Mouse (Mus musculus): ENCODE results near the gene Akap2. TPM values are rescaled to one million over a fixed set of nuclear protein-coding genes. Genes with fewer than 3 reads are reported as not detected.
A peak's percentile ranks its signal among the peaks of the same experiment; 100 is the strongest.

Akap2 gene
- polyA plus RNA-seq, 2 experiments: 0.76 to 1.5 TPM

DNA sequence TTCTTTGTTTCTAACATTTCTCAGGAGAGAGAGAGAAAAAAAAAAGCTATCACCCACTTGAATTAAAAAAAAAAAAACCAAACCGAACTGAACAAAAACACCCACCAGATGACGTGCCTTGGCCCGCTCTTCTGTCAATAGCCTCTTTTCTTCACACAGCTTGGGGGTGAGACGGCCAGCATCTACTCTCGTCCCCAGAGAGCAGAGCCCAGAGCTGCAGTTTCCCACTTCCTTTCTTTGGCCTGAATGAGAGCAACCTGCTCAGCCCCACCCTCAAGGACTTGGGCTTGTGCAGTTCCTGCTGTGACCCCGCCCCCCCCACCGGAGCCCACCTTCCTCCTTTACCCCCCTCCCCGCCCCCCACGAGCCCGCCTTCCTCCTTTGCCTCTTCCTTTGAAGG, 150.0 kb downstream of the Akap2 start:
- WGBS (ENCODE audit: insufficient replicate concordance): 20% methylated on average over 10 of the region's 10 CpGs
- H3K36me3 ChIP-seq (replicated peaks; ENCODE audit: control insufficient read depth, insufficient read depth, low read depth): no peaks in the 10 kb centered on the region
- DNase-seq (ENCODE audit: low read depth in 3 of 3, low spot score in 3 of 3): no peak
- no peak overlapping the region for H3K4me2 ChIP-seq (ENCODE audit: low read depth)
- no peak for ATAC-seq (ENCODE audit: insufficient read depth)
- no peak overlapping the region for H3K27ac ChIP-seq
- no peak overlapping the region for H3K9ac ChIP-seq (replicated peaks)
- H3K9me3 ChIP-seq (ENCODE audit: control insufficient read depth, low read length): no peaks in the 10 kb centered on the region
- no peaks in the 10 kb centered on the region for H3K27me3 ChIP-seq (ENCODE audit: control insufficient read depth, insufficient read depth, low read length)
- H3K4me1 ChIP-seq (replicated peaks; ENCODE audit: control insufficient read depth in 2 of 2, insufficient read depth in 2 of 2, low read length in 1 of 2): no peaks in the 10 kb centered on the region
- no peak for TF ChIP-seq CTCF (IDR thresholded peaks at IDR 0.05; ENCODE audit: low read depth)
- TF ChIP-seq EP300 (IDR thresholded peaks at IDR 0.05; ENCODE audit: low read depth): no peak
- H3K4me3 ChIP-seq (ENCODE audit: insufficient read depth in 1 of 2, low read depth in 2 of 2, low read length in 2 of 2): no peak overlapping the region

DNA sequence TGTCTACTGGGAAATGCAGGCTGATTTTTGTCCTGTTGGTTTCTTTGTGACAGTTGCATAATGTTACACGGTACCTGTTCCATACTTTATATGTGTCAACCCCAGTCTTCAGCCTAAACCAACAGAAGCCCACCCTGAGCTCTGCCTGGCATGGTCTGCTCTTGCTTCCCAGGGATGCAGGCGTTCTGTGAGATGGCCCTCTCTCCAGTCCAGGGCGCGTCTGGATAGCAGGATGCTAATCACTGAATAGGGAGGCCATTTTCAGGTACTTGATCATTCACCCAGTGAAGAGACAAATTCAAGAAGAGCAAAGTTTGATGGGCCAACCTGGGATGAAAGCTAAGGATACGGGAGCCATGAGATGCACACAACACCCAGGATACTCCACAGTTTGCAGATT, 161.7 kb downstream of the Akap2 start:
- Histone ChIP-seq H3K9ac (replicated peaks) (no peak overlapping the region), H3K27me3 (ENCODE audit: control insufficient read depth, insufficient read depth, low read length) (no peaks in the 10 kb centered on the region), H3K4me1 (replicated peaks; ENCODE audit: control insufficient read depth in 2 of 2, insufficient read depth in 2 of 2, low read length in 1 of 2) (no peaks in the 10 kb centered on the region), H3K4me3 (ENCODE audit: insufficient read depth in 1 of 2, low read depth in 2 of 2, low read length in 2 of 2) (no peak overlapping the region), H3K27ac (no peak overlapping the region), H3K9me3 (ENCODE audit: control insufficient read depth, low read length) (no peaks in the 10 kb centered on the region), H3K36me3 (replicated peaks; ENCODE audit: control insufficient read depth, insufficient read depth, low read depth) (no peaks in the 10 kb centered on the region), H3K4me2 (ENCODE audit: low read depth) (no peak overlapping the region)
- TF ChIP-seq EP300 (IDR thresholded peaks at IDR 0.05; ENCODE audit: low read depth): no peak
- TF ChIP-seq CTCF (IDR thresholded peaks at IDR 0.05; ENCODE audit: low read depth): no peak
- ATAC-seq (ENCODE audit: insufficient read depth) (no peak), DNase-seq (ENCODE audit: low read depth in 3 of 3, low spot score in 3 of 3) (no peak)
- WGBS (ENCODE audit: insufficient replicate concordance): 65% methylated on average over 5 of the region's 5 CpGs

DNA sequence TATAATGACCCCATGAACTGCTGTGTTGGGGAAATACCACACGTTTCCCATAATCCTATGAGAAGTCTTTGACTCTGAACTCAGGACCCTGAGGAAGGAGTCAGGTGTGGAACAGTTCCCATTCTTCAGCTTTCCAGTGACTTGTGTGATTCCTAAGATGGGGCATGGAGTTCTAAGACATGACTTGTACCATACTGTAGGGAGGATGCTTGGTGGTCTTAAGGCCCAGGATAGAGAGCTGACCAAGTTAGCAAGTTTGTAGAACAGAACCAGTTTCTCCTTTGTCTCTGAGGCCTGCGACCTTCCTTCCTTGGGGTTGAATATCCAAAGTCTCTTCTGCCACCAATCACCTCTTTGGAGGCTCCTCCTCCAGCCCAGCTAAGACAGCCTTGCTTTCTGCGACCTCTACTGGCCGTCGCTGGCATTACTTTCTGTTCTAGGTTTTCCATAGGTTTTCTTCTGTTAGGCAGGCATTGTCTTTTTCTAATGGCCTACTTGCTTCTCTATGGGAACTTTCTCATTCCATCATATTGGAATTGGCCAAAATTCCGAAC, 162.4 kb downstream of the Akap2 start:
- Histone ChIP-seq H3K4me2 (ENCODE audit: low read depth) (no peak overlapping the region), H3K27ac (no peak overlapping the region), H3K27me3 (ENCODE audit: control insufficient read depth, insufficient read depth, low read length) (no peaks in the 10 kb centered on the region), H3K4me1 (replicated peaks; ENCODE audit: control insufficient read depth in 2 of 2, insufficient read depth in 2 of 2, low read length in 1 of 2) (no peaks in the 10 kb centered on the region), H3K9me3 (ENCODE audit: control insufficient read depth, low read length) (no peaks in the 10 kb centered on the region), H3K9ac (replicated peaks) (no peak overlapping the region), H3K4me3 (ENCODE audit: insufficient read depth in 1 of 2, low read depth in 2 of 2, low read length in 2 of 2) (no peak overlapping the region), H3K36me3 (replicated peaks; ENCODE audit: control insufficient read depth, insufficient read depth, low read depth) (no peaks in the 10 kb centered on the region)
- ATAC-seq (ENCODE audit: insufficient read depth) (no peak), DNase-seq (ENCODE audit: low read depth in 3 of 3, low spot score in 3 of 3) (peak; percentile 15 to 32 (median 30))
- WGBS (ENCODE audit: insufficient replicate concordance): 6% methylated on average over 6 of the region's 6 CpGs
- TF ChIP-seq EP300 (IDR thresholded peaks at IDR 0.05; ENCODE audit: low read depth) (no peak), CTCF (IDR thresholded peaks at IDR 0.05; ENCODE audit: low read depth) (peak; percentile 87)

DNA sequence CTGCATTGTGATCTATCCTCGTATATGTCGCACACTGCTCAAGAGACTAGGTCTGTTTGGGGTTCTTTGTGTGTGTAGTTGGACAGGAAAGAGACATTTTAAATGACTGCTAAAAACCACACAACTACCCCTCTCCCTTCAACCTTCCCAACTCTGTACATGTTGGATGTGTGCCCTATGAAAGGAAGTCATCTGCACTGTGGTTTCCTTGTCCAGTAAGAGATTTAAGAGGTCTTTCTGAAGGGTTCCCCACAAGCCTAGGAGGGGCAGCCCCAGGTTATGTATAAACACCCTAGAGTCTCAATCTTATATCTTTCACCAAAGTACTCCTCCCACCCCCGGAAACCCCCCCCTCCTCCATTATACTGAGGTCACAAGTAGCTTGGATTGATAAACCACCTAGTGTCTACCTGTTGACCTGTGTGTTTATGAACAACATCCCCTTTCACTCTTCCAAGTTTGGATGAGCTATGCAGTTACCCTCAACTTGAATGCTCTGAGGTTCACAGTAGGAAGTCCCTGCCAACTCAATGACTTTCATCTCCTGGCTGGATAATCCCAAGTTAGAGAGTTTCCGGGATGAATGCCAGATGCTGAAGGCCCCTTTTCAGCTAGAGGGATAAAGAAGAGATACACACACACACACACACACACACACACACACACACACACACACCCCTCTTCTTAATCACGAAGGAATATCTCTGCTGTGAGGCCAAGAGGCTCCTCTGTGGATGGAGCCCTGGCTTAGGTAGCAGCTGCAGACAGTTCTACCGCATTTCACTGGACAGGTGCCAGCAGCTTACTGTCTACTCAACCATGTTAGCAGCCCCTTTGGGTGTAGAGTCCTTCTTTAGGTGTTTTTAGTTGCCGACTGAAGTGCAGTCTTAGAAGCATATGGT, 166.3 kb downstream of the Akap2 start:
- ATAC-seq (ENCODE audit: insufficient read depth): no peak
- no peak overlapping the region for H3K4me2 ChIP-seq (ENCODE audit: low read depth)
- no peak overlapping the region for H3K9ac ChIP-seq (replicated peaks)
- WGBS (ENCODE audit: insufficient replicate concordance): 43% methylated on average over 7 of the region's 7 CpGs
- no peak for DNase-seq (ENCODE audit: low read depth in 3 of 3, low spot score in 3 of 3)
- no peaks in the 10 kb centered on the region for H3K27me3 ChIP-seq (ENCODE audit: control insufficient read depth, insufficient read depth, low read length)
- H3K4me1 ChIP-seq (replicated peaks; ENCODE audit: control insufficient read depth in 2 of 2, insufficient read depth in 2 of 2, low read length in 1 of 2): no peaks in the 10 kb centered on the region
- no peak overlapping the region for H3K4me3 ChIP-seq (ENCODE audit: insufficient read depth in 1 of 2, low read depth in 2 of 2, low read length in 2 of 2)
- no peak overlapping the region for H3K27ac ChIP-seq
- no peaks in the 10 kb centered on the region for H3K9me3 ChIP-seq (ENCODE audit: control insufficient read depth, low read length)
- H3K36me3 ChIP-seq (replicated peaks; ENCODE audit: control insufficient read depth, insufficient read depth, low read depth): no peaks in the 10 kb centered on the region
- no peak for TF ChIP-seq CTCF (IDR thresholded peaks at IDR 0.05; ENCODE audit: low read depth)
- TF ChIP-seq EP300 (IDR thresholded peaks at IDR 0.05; ENCODE audit: low read depth): no peak

DNA sequence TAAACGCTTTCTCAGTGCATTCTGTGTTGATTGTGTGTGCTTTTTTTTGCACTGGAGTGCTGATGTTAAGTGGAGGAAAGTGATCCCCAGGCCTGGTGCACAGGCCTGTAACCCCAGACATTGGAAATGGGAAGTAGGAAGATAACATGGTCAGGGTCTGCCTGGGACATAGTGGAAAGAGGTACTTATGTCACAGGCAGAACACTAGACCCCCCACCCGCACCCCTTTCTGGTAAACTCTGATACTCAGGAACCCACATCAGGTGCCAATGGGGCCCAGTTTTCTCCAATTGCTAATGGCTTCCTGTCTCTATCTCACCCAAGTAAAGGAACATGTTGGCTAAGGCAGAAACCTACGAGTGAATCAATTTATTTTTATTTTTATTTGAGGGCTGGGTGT, 167.1 kb downstream of the Akap2 start:
- H3K9me3 ChIP-seq (ENCODE audit: control insufficient read depth, low read length): no peaks in the 10 kb centered on the region
- no peak overlapping the region for H3K9ac ChIP-seq (replicated peaks)
- 47% methylated on average over 3 of the region's 3 CpGs for WGBS (ENCODE audit: insufficient replicate concordance)
- no peak overlapping the region for H3K27ac ChIP-seq
- no peak overlapping the region for H3K4me3 ChIP-seq (ENCODE audit: insufficient read depth in 1 of 2, low read depth in 2 of 2, low read length in 2 of 2)
- H3K36me3 ChIP-seq (replicated peaks; ENCODE audit: control insufficient read depth, insufficient read depth, low read depth): no peaks in the 10 kb centered on the region
- no peak overlapping the region for H3K4me2 ChIP-seq (ENCODE audit: low read depth)
- no peaks in the 10 kb centered on the region for H3K4me1 ChIP-seq (replicated peaks; ENCODE audit: control insufficient read depth in 2 of 2, insufficient read depth in 2 of 2, low read length in 1 of 2)
- no peak for DNase-seq (ENCODE audit: low read depth in 3 of 3, low spot score in 3 of 3)
- no peak for ATAC-seq (ENCODE audit: insufficient read depth)
- no peak for TF ChIP-seq EP300 (IDR thresholded peaks at IDR 0.05; ENCODE audit: low read depth)
- no peak for TF ChIP-seq CTCF (IDR thresholded peaks at IDR 0.05; ENCODE audit: low read depth)
- H3K27me3 ChIP-seq (ENCODE audit: control insufficient read depth, insufficient read depth, low read length): no peaks in the 10 kb centered on the region

All from liver, embryonic 14.5 days (tissue).